Mouse (Mus musculus): ENCODE measurements at regions not wholly inside any gene's neighbourhood (a gene's known extent, or its start where the extent isn't known, plus 50 kb on each side); places are given as distances from the start of the nearest gene placed in this dataset.

- Histone ChIP-seq H3K4me1 (peaks cover 60% of the 10 kb centered on the region), H3K36me3 (no peaks in the 10 kb centered on the region), H3K27ac (peak overlapping the region; percentile 61), H3K27me3 (no peaks in the 10 kb centered on the region), H3K9me3 (no peaks in the 10 kb centered on the region), H3K4me3 (no peak overlapping the region), H3K4me2 (replicated peaks) (no peak overlapping the region), H3K9ac (no peak overlapping the region)
- 56% methylated on average over 15 of the region's 15 CpGs for WGBS
- no peak for ATAC-seq (ENCODE audit: insufficient number of reproducible peaks, insufficient read depth, low FRiP score, low TSS enrichment)
Observed at GRCm38 (mm10) chr6:117430876-117431781, 262.8 kb downstream of the Cxcl12 start.

- H3K4me2 ChIP-seq (replicated peaks), result no peak overlapping the region
- H3K4me1 ChIP-seq, result peaks cover 20% of the 10 kb centered on the region
- no peak overlapping the region for H3K27ac ChIP-seq
- H3K36me3 ChIP-seq, result no peaks in the 10 kb centered on the region
- no peak overlapping the region for H3K9ac ChIP-seq
- H3K9me3 ChIP-seq, result no peaks in the 10 kb centered on the region
- H3K27me3 ChIP-seq, result no peaks in the 10 kb centered on the region
- WGBS, result 85% methylated on average over 3 of the region's 3 CpGs
- H3K4me3 ChIP-seq, result no peak overlapping the region
- ATAC-seq (ENCODE audit: insufficient number of reproducible peaks, insufficient read depth, low FRiP score, low TSS enrichment), result no peak
Observed at GRCm38 (mm10) chr6:117436851-117437250, 268.5 kb downstream of the Cxcl12 start.

GRCm38 (mm10) chr6:117437411-117438101 is 269.2 kb downstream of the Cxcl12 start:
- Histone ChIP-seq H3K4me2 (replicated peaks) (no peak overlapping the region), H3K27me3 (no peaks in the 10 kb centered on the region), H3K4me3 (no peak overlapping the region), H3K4me1 (peaks cover 13% of the 10 kb centered on the region), H3K36me3 (no peaks in the 10 kb centered on the region), H3K27ac (no peak overlapping the region), H3K9ac (no peak overlapping the region), H3K9me3 (no peaks in the 10 kb centered on the region)
- no peak for ATAC-seq (ENCODE audit: insufficient number of reproducible peaks, insufficient read depth, low FRiP score, low TSS enrichment)
- 66% methylated on average over 10 of the region's 10 CpGs for WGBS

- Histone ChIP-seq H3K9me3 (no peaks in the 10 kb centered on the region), H3K4me3 (no peak overlapping the region), H3K9ac (no peak overlapping the region), H3K27ac (no peak overlapping the region), H3K4me1 (no peaks in the 10 kb centered on the region), H3K36me3 (no peaks in the 10 kb centered on the region), H3K4me2 (replicated peaks) (no peak overlapping the region), H3K27me3 (no peaks in the 10 kb centered on the region)
- no peak for ATAC-seq (ENCODE audit: insufficient number of reproducible peaks, insufficient read depth, low FRiP score, low TSS enrichment)
- WGBS, result 83% methylated on average over 3 of the region's 3 CpGs
Observed at GRCm38 (mm10) chr6:117448652-117449051, 280.3 kb downstream of the Cxcl12 start.

GRCm38 (mm10) chr6:117451001-117451400 is 282.7 kb downstream of the Cxcl12 start:
- 86% methylated on average over 5 of the region's 5 CpGs for WGBS
- Histone ChIP-seq H3K9me3 (no peaks in the 10 kb centered on the region), H3K4me2 (replicated peaks) (no peak overlapping the region), H3K27ac (no peak overlapping the region), H3K36me3 (no peaks in the 10 kb centered on the region), H3K9ac (no peak overlapping the region), H3K27me3 (no peaks in the 10 kb centered on the region), H3K4me1 (no peaks in the 10 kb centered on the region), H3K4me3 (no peak overlapping the region)
- no peak for ATAC-seq (ENCODE audit: insufficient number of reproducible peaks, insufficient read depth, low FRiP score, low TSS enrichment)

- ATAC-seq (ENCODE audit: insufficient number of reproducible peaks, insufficient read depth, low FRiP score, low TSS enrichment), result no peak
- H3K9me3 ChIP-seq, result no peaks in the 10 kb centered on the region
- no peak overlapping the region for H3K9ac ChIP-seq
- no peak overlapping the region for H3K4me3 ChIP-seq
- H3K36me3 ChIP-seq, result no peaks in the 10 kb centered on the region
- 0 out of 2 replicates have a peak, but pooled peaks cover under 1% of the 10 kb centered on the region for H3K4me1 ChIP-seq
- no peak overlapping the region for H3K4me2 ChIP-seq (replicated peaks)
- 54% methylated on average over 5 of the region's 5 CpGs for WGBS
- no peak overlapping the region for H3K27ac ChIP-seq
- H3K27me3 ChIP-seq, result no peaks in the 10 kb centered on the region
Observed at GRCm38 (mm10) chr6:117460193-117460592, 291.9 kb downstream of the Cxcl12 start.

GRCm38 (mm10) chr6:117465165-117465564 is 296.8 kb downstream of the Cxcl12 start:
- H3K4me2 ChIP-seq (replicated peaks), result no peak overlapping the region
- no peak for ATAC-seq (ENCODE audit: insufficient number of reproducible peaks, insufficient read depth, low FRiP score, low TSS enrichment)
- 63% methylated on average over 4 of the region's 4 CpGs for WGBS
- H3K9me3 ChIP-seq, result no peaks in the 10 kb centered on the region
- no peaks in the 10 kb centered on the region for H3K36me3 ChIP-seq
- H3K4me1 ChIP-seq, result 0 out of 2 replicates have a peak, but pooled peaks cover 3% of the 10 kb centered on the region
- no peak overlapping the region for H3K9ac ChIP-seq
- no peak overlapping the region for H3K4me3 ChIP-seq
- H3K27ac ChIP-seq, result no peak overlapping the region
- no peaks in the 10 kb centered on the region for H3K27me3 ChIP-seq

GRCm38 (mm10) chr6:117465606-117466174 is 297.4 kb downstream of the Cxcl12 start:
- Histone ChIP-seq H3K4me3 (no peak overlapping the region), H3K4me2 (replicated peaks) (no peak overlapping the region), H3K27me3 (no peaks in the 10 kb centered on the region), H3K4me1 (0 out of 2 replicates have a peak, but pooled peaks cover 3% of the 10 kb centered on the region), H3K27ac (no peak overlapping the region), H3K9me3 (no peaks in the 10 kb centered on the region), H3K9ac (no peak overlapping the region), H3K36me3 (no peaks in the 10 kb centered on the region)
- 52% methylated on average over 5 of the region's 5 CpGs for WGBS
- ATAC-seq (ENCODE audit: insufficient number of reproducible peaks, insufficient read depth, low FRiP score, low TSS enrichment), result no peak

GRCm38 (mm10) chr6:117479376-117479775 is 311.0 kb downstream of the Cxcl12 start:
- 37% methylated on average over 2 of the region's 2 CpGs for WGBS
- Histone ChIP-seq H3K27ac (peak overlapping the region; percentile 23; the same call in 1 of the 2 replicates), H3K4me2 (replicated peaks) (no peak overlapping the region), H3K36me3 (no peaks in the 10 kb centered on the region), H3K27me3 (no peaks in the 10 kb centered on the region), H3K9ac (no peak overlapping the region), H3K4me1 (peaks cover 8% of the 10 kb centered on the region; the same call in 1 of the 2 replicates), H3K4me3 (no peak overlapping the region), H3K9me3 (no peaks in the 10 kb centered on the region)
- ATAC-seq (ENCODE audit: insufficient number of reproducible peaks, insufficient read depth, low FRiP score, low TSS enrichment), result no peak

- Histone ChIP-seq H3K27me3 (no peaks in the 10 kb centered on the region), H3K9ac (no peak overlapping the region), H3K4me3 (no peak overlapping the region), H3K27ac (no peak overlapping the region), H3K36me3 (no peaks in the 10 kb centered on the region), H3K4me1 (peaks cover 8% of the 10 kb centered on the region; the same call in 1 of the 2 replicates), H3K9me3 (no peaks in the 10 kb centered on the region), H3K4me2 (replicated peaks) (no peak overlapping the region)
- WGBS, result 87% methylated on average over 2 of the region's 2 CpGs
- ATAC-seq (ENCODE audit: insufficient number of reproducible peaks, insufficient read depth, low FRiP score, low TSS enrichment), result no peak
Observed at GRCm38 (mm10) chr6:117480396-117480795, 312.1 kb downstream of the Cxcl12 start.

GRCm38 (mm10) chr6:117489161-117489560 is 320.8 kb downstream of the Cxcl12 start:
- ATAC-seq (ENCODE audit: insufficient number of reproducible peaks, insufficient read depth, low FRiP score, low TSS enrichment), result no peak
- H3K9me3 ChIP-seq, result no peaks in the 10 kb centered on the region
- no peaks in the 10 kb centered on the region for H3K27me3 ChIP-seq
- H3K27ac ChIP-seq, result no peak overlapping the region
- no peak overlapping the region for H3K4me2 ChIP-seq (replicated peaks)
- no peaks in the 10 kb centered on the region for H3K36me3 ChIP-seq
- WGBS, result 91% methylated on average over 4 of the region's 4 CpGs
- H3K4me3 ChIP-seq, result no peak overlapping the region
- H3K4me1 ChIP-seq, result peaks cover 3% of the 10 kb centered on the region; the same call in 1 of the 2 replicates
- H3K9ac ChIP-seq, result no peak overlapping the region

All from embryonic facial prominence, embryonic 12.5 days (tissue).